Mouse (Mus musculus) adipose tissue, adult 10 weeks (tissue): ENCODE results near the gene Tsc2. TPM values are rescaled to one million over a fixed set of nuclear protein-coding genes. Genes with fewer than 3 reads are reported as not detected.

Source experiments
- polyA plus RNA-seq: library from polyadenylated mRNA; stranded (reverse); fragments of 350-450 nt; fragmentation: Illumina TruSeq; extraction: RNeasy Lipid Tissue Mini Kit (QIAGEN cat#74804); gene quantifications from one replicate; pipeline ENCODE4 v1.2.3, GENCODE M21; 2014; ENCODE audit warnings: low read depth, low replicate concordance

The Tsc2 gene
- 71.7 TPM for polyA plus RNA-seq

DNA sequence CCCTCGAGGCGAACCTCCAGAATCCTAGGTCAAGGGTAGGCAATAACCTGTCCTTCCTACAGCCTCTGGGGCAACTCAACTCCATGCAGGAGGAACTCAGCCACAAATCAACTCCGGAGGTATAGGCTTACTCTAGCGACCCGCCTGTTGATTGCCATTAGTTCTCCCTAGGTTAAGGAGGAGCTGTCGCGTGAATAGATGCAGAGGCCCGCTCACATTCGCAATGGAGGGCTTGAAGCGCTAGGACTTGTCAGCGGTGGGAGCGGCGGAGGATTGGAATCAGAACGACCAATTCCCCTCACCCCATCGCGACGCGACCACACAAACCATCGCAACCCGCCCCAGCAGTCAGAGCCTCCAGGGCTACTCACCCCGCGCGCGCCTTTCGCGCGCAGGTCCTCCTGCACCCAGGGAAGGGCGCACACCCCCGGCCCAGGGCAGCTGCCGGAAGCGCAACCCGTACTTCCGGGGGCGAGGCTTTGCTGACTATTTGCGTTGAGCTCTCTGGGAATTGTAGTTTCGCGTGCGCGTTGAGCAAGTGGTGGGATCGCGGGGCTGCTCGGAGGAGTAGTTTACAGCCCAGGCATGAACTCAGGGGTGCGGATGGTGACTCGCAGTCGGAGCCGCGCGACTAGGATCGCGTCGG is at the start of gene Tsc2, which contains the start of gene Nthl1:
Gene Tsc2, minus strand, starts transcription at position 464 of the 646 bp plus-strand sequence.
Gene Nthl1, plus strand, starts transcription at position 514 of the 646 bp plus-strand sequence.

GRCm38 (mm10) chr17:24669545-24670245 is 37.3 kb upstream of the Tsc2 start, which contains the start of gene Zfp598:
TSS of gene Zfp598 (plus strand) at chr17:24669687.

DNA sequence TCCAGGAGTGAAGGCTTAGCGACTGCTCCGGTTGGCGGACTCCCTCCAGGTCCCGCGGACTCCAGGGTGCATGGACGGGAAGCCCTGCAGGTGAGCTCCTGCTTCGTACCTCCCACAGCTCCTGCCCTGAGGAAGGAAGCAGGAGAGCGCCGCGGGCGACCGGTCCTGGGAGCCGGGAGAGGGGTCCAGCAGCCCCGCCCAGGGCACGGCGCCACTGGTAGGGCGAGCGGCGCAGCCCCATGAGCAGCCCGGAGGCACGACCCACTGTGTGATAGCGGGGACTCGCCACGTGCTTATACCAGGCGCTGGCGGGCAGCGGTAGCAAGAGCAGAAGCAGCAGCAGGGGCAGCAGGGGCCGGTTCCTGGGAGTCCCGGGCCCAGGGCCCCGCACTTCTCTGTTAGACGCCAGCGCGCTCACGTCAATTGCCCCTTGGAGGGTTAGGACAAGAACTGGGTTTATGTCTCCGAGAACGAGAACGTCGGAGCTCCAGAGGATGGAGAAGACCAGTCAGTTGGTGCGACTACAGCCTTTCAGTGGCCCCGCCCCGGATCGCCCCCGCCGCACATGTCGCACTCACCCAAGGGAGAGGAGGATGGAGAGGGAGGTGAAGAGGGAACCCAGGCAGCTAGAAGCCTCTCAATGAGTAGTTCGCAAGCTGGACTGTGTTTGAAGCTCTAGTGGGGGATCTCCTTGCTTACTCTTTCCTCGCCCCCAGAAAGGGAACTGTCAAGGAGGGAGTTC is 25.8 kb upstream of the Tsc2 start, which contains the start of gene Npw:
Gene Npw, minus strand, starts transcription at position 441 of the 742 bp plus-strand sequence.

DNA sequence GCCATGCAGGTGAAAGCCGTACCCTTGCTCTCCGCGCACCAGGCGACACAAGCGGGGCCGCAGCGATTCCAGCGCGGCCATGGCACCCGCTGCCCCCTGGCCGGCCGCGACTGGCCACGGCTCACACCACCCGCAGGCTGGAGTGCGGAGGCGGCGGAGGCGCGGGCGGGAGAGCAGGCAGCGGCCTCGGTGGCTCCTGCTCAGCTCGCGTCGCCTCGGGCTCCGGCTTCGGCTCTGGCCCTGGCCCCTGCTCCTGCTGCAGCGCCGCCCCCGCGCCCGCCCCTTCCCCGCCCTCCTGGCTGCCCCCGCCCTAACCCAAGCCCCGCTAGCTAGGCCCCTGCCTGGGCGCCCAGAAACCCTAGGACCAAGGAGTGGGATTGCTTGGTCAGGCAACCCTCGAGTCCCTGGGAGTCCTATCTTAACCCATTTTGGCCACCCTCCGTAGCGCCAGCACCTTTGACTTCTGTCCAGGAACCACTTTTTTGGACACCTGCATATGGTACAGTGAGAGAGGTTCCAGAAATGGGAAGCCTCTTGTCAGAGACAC is 17.7 kb upstream of the Tsc2 start, which contains the start of gene Slc9a3r2:
Gene Slc9a3r2, minus strand, starts transcription at position 258 of the 547 bp plus-strand sequence.

GRCm38 (mm10) chr17:24549618-24550415 is 82.6 kb downstream of the Tsc2 start, which contains the start of gene Pkd1:
TSS of gene Pkd1 (plus strand) at chr17:24549834.

Other genes starting within 250 kb of the Tsc2 start
- 70.6 TPM for gene Rnps1, start 218.1 kb downstream of the Tsc2 start, polyA plus RNA-seq
- gene Eci1, start 206.0 kb downstream of the Tsc2 start, polyA plus RNA-seq = 110 TPM
- 63.7 TPM for gene Dnase1l2, start 189.5 kb downstream of the Tsc2 start, polyA plus RNA-seq
- gene E4f1, start 162.3 kb downstream of the Tsc2 start, polyA plus RNA-seq = 40.1 TPM
- gene Pgp, start 162.2 kb downstream of the Tsc2 start, polyA plus RNA-seq = 63.0 TPM
- gene Bricd5, start 158.7 kb downstream of the Tsc2 start, polyA plus RNA-seq = 1.4 TPM
- gene Mlst8, start 153.6 kb downstream of the Tsc2 start, polyA plus RNA-seq = 16.6 TPM
- gene Caskin1, start 144.0 kb downstream of the Tsc2 start, polyA plus RNA-seq = 1.7 TPM
- gene Traf7, start 104.7 kb downstream of the Tsc2 start, polyA plus RNA-seq = 99.5 TPM
- 59.2 TPM for gene Rab26, start 98.4 kb downstream of the Tsc2 start, polyA plus RNA-seq
- gene Pkd1, start 82.8 kb downstream of the Tsc2 start, polyA plus RNA-seq = 51.6 TPM
- 10.0 TPM for gene Nthl1, start 50 bp upstream of the Tsc2 start, polyA plus RNA-seq
- gene Slc9a3r2, start 17.7 kb upstream of the Tsc2 start, polyA plus RNA-seq = 43.1 TPM
- not detected for gene Npw, start 25.8 kb upstream of the Tsc2 start, polyA plus RNA-seq
- gene Zfp598, start 37.1 kb upstream of the Tsc2 start, polyA plus RNA-seq = 33.7 TPM
- not detected for gene Syngr3, start 57.3 kb upstream of the Tsc2 start, polyA plus RNA-seq
- gene Gfer, start 63.5 kb upstream of the Tsc2 start, polyA plus RNA-seq = 27.0 TPM
- 4.2 TPM for gene Noxo1, start 63.6 kb upstream of the Tsc2 start, polyA plus RNA-seq
- 20.3 TPM for gene Tbl3, start 75.0 kb upstream of the Tsc2 start, polyA plus RNA-seq
- 8.2 TPM for gene Rnf151, start 85.4 kb upstream of the Tsc2 start, polyA plus RNA-seq
- gene Rps2, start 85.5 kb upstream of the Tsc2 start, polyA plus RNA-seq = 1,196 TPM
- 212 TPM for gene Ndufb10, start 91.8 kb upstream of the Tsc2 start, polyA plus RNA-seq
- 44.8 TPM for gene Rpl3l, start 95.2 kb upstream of the Tsc2 start, polyA plus RNA-seq
- gene Msrb1, start 104.0 kb upstream of the Tsc2 start, polyA plus RNA-seq = 165 TPM
- gene Hs3st6, start 120.4 kb upstream of the Tsc2 start, polyA plus RNA-seq = 22.6 TPM
- 1.1 TPM for gene Meiob, start 171.7 kb upstream of the Tsc2 start, polyA plus RNA-seq
- gene Hagh, start 207.5 kb upstream of the Tsc2 start, polyA plus RNA-seq = 75.0 TPM
- gene Fahd1, start 217.7 kb upstream of the Tsc2 start, polyA plus RNA-seq = 15.6 TPM
- 11.6 TPM for gene Igfals, start 233.4 kb upstream of the Tsc2 start, polyA plus RNA-seq